Mouse (Mus musculus) intestine, embryonic 16.5 days (tissue): ENCODE results near the gene Slc15a1. TPM values are rescaled to one million over a fixed set of nuclear protein-coding genes. Genes with fewer than 3 reads are reported as not detected.
A peak's percentile ranks its signal among the peaks of the same experiment; 100 is the strongest.

ENCODE experiments used
- ATAC-seq: fragments of 200-750 bp; cut with Nextera tagmentation; 2 replicates; pipeline ENCODE4 v1.8.0; 2017; ENCODE audit warnings: moderate TSS enrichment, moderate library complexity
- H3K27ac ChIP-seq: fragments of 300-500 bp; sonication (generic); 2 replicates; pipeline ENCODE4 v1.5.1; 2014; ENCODE audit warnings: mild to moderate bottlenecking, low read length
- H3K27me3 ChIP-seq: fragments of 300-500 bp; sonication (generic); replicated peaks from 2 replicates; pipeline ENCODE4 v1.6.1; 2014; ENCODE audit warnings: low read length, control low read depth, mixed read lengths; ENCODE audit not compliant: control insufficient read depth, insufficient read depth
- H3K36me3 ChIP-seq: fragments of 300-500 bp; sonication (generic); 2 replicates; pipeline ENCODE4 v1.6.1; 2014; ENCODE audit warnings: low read length, control low read depth; ENCODE audit not compliant: control insufficient read depth, insufficient read depth
- H3K4me1 ChIP-seq: fragments of 300-500 bp; sonication (generic); 2 replicates; pipeline ENCODE4 v1.6.1; 2014; ENCODE audit warnings: low read length, control low read depth, mixed read lengths; ENCODE audit not compliant: control insufficient read depth, insufficient read depth
- H3K4me2 ChIP-seq: fragments of 300-500 bp; sonication (generic); 2 replicates; pipeline ENCODE4 v1.6.1; 2014; ENCODE audit warnings: low read depth, low read length, control low read depth
- H3K4me3 ChIP-seq: fragments of 300-500 bp; sonication (generic); 2 replicates; pipeline ENCODE4 v1.5.1; 2014; ENCODE audit warnings: mild to moderate bottlenecking, low read length
- H3K9ac ChIP-seq: fragments of 300-500 bp; sonication (generic); 2 replicates; pipeline ENCODE4 v1.6.1; 2014; ENCODE audit warnings: low read depth, low read length
- H3K9me3 ChIP-seq: fragments of 300-500 bp; sonication (generic); 2 replicates; pipeline ENCODE4 v1.6.1; 2016; ENCODE audit warnings: low read length, control low read depth; ENCODE audit not compliant: control insufficient read depth
- WGBS: fragments of 180-500 bp; shearing (Covaris S2); extraction: QIAGEN DNeasy Blood & Tissue Kit; methylation state at CpG from one replicate; pipeline ENCODE4 v1.1.7; 2014; 5-methylcytosine and 5-hydroxymethylcytosine counted together
- polyA plus RNA-seq: library from polyadenylated mRNA; unstranded; fragments of >200 nt; fragmentation: Nextera tagmentation; extraction: Ambion mirVana; gene quantifications from 2 replicates; pipeline ENCODE4 v1.2.1, GENCODE M21; 2015

Gene Slc15a1
- polyA plus RNA-seq, 1 experiment from 2014 or later = 12.6 TPM

- H3K9me3 ChIP-seq = no peaks in the 10 kb centered on the region; the same call in 1 of the 2 replicates
- no peaks in the 10 kb centered on the region for H3K27me3 ChIP-seq
- no peaks in the 10 kb centered on the region for H3K36me3 ChIP-seq
- H3K4me2 ChIP-seq = peak overlapping the region; percentile 72
- peak overlapping the region; percentile 35 for H3K4me3 ChIP-seq
- H3K27ac ChIP-seq = no peak overlapping the region; the same call in 1 of the 2 replicates
- peak; percentile 49 for ATAC-seq
- peaks cover 6% of the 10 kb centered on the region; the same call in 1 of the 2 replicates for H3K4me1 ChIP-seq
- WGBS = 21% methylated on average over 18 of the region's 18 CpGs
- H3K9ac ChIP-seq = peak overlapping the region; percentile 53
These were observed 54.3 kb downstream of the Slc15a1 start for GRCm38 (mm10) chr14:121450504-121451423.

GRCm38 (mm10) chr14:121446951-121447350 lies 58.1 kb downstream of the Slc15a1 start:
- H3K27ac ChIP-seq = no peak overlapping the region
- no peak overlapping the region for H3K9ac ChIP-seq
- no peak overlapping the region for H3K4me2 ChIP-seq
- H3K36me3 ChIP-seq = no peaks in the 10 kb centered on the region
- ATAC-seq = peak; percentile 71
- H3K9me3 ChIP-seq = no peaks in the 10 kb centered on the region
- H3K4me1 ChIP-seq = peaks cover 3% of the 10 kb centered on the region; the same call in 1 of the 2 replicates
- WGBS = 18% methylated on average over 9 of the region's 9 CpGs
- H3K27me3 ChIP-seq = no peaks in the 10 kb centered on the region
- H3K4me3 ChIP-seq = no peak overlapping the region

- ATAC-seq = peak; percentile 84
- H3K4me1 ChIP-seq = no peaks in the 10 kb centered on the region
- WGBS = 13% methylated on average over 8 of the region's 8 CpGs
These were observed 59.9 kb downstream of the Slc15a1 start for GRCm38 (mm10) chr14:121445194-121445593.

GRCm38 (mm10) chr14:121440807-121441206 lies 64.2 kb downstream of the Slc15a1 start:
- no peak for ATAC-seq
- no peak overlapping the region for H3K4me3 ChIP-seq
- no peaks in the 10 kb centered on the region for H3K36me3 ChIP-seq
- no peak overlapping the region for H3K9ac ChIP-seq
- H3K27ac ChIP-seq = no peak overlapping the region
- WGBS = 92% methylated on average over 6 of the region's 6 CpGs
- H3K4me1 ChIP-seq = 0 out of 2 replicates have a peak, but pooled peaks cover 6% of the 10 kb centered on the region
- no peak overlapping the region for H3K4me2 ChIP-seq
- H3K9me3 ChIP-seq = no peaks in the 10 kb centered on the region
- no peaks in the 10 kb centered on the region for H3K27me3 ChIP-seq

More at GRCm38 (mm10) chr14:121445194-121445593, 59.9 kb downstream of the Slc15a1 start:
- Histone ChIP-seq H3K9me3 (no peaks in the 10 kb centered on the region), H3K27me3 (no peaks in the 10 kb centered on the region), H3K9ac (no peak overlapping the region), H3K27ac (no peak overlapping the region), H3K4me3 (no peak overlapping the region), H3K36me3 (no peaks in the 10 kb centered on the region), H3K4me2 (no peak overlapping the region)

- Histone ChIP-seq H3K9me3 (no peaks in the 10 kb centered on the region), H3K27ac (no peak overlapping the region), H3K36me3 (no peaks in the 10 kb centered on the region), H3K4me3 (no peak overlapping the region), H3K27me3 (no peaks in the 10 kb centered on the region), H3K9ac (no peak overlapping the region), H3K4me1 (0 out of 2 replicates have a peak, but pooled peaks cover 6% of the 10 kb centered on the region), H3K4me2 (no peak overlapping the region)
- WGBS = 61% methylated on average over 6 of the region's 6 CpGs
- peak; percentile 46; the same call in 1 of the 2 replicates for ATAC-seq
These were observed 68.0 kb downstream of the Slc15a1 start for GRCm38 (mm10) chr14:121437026-121437425.

GRCm38 (mm10) chr14:121436455-121436854 lies 68.6 kb downstream of the Slc15a1 start:
- H3K4me1 ChIP-seq = 0 out of 2 replicates have a peak, but pooled peaks cover 6% of the 10 kb centered on the region
- H3K9me3 ChIP-seq = no peaks in the 10 kb centered on the region
- no peak for ATAC-seq
- H3K27me3 ChIP-seq = no peaks in the 10 kb centered on the region
- no peak overlapping the region for H3K4me3 ChIP-seq
- H3K36me3 ChIP-seq = no peaks in the 10 kb centered on the region
- no peak overlapping the region for H3K27ac ChIP-seq
- H3K4me2 ChIP-seq = no peak overlapping the region
- H3K9ac ChIP-seq = no peak overlapping the region
- WGBS = 84% methylated on average over 3 of the region's 3 CpGs

- Histone ChIP-seq H3K4me2 (no peak overlapping the region), H3K9me3 (no peaks in the 10 kb centered on the region), H3K4me3 (no peak overlapping the region), H3K36me3 (no peaks in the 10 kb centered on the region), H3K4me1 (0 out of 2 replicates have a peak, but pooled peaks cover 6% of the 10 kb centered on the region), H3K9ac (no peak overlapping the region), H3K27ac (no peak overlapping the region), H3K27me3 (no peaks in the 10 kb centered on the region)
- ATAC-seq = peak; percentile 74
- WGBS = 44% methylated on average over 6 of the region's 6 CpGs
These were observed 69.3 kb downstream of the Slc15a1 start for GRCm38 (mm10) chr14:121435794-121436193.

GRCm38 (mm10) chr14:121431261-121431660 lies 73.8 kb downstream of the Slc15a1 start:
- WGBS = 82% methylated on average over 7 of the region's 7 CpGs
- H3K27ac ChIP-seq = no peak overlapping the region
- H3K27me3 ChIP-seq = no peaks in the 10 kb centered on the region
- no peaks in the 10 kb centered on the region for H3K4me1 ChIP-seq
- no peak for ATAC-seq
- H3K4me3 ChIP-seq = no peak overlapping the region
- no peaks in the 10 kb centered on the region for H3K36me3 ChIP-seq
- no peak overlapping the region for H3K4me2 ChIP-seq
- no peaks in the 10 kb centered on the region for H3K9me3 ChIP-seq
- H3K9ac ChIP-seq = no peak overlapping the region

- H3K4me1 ChIP-seq = no peaks in the 10 kb centered on the region
These were observed 75.1 kb downstream of the Slc15a1 start for GRCm38 (mm10) chr14:121429854-121430535.

More at GRCm38 (mm10) chr14:121429854-121430535, 75.1 kb downstream of the Slc15a1 start:
- Histone ChIP-seq H3K4me2 (no peak overlapping the region), H3K36me3 (no peaks in the 10 kb centered on the region), H3K4me3 (no peak overlapping the region), H3K9me3 (no peaks in the 10 kb centered on the region), H3K27me3 (no peaks in the 10 kb centered on the region), H3K27ac (no peak overlapping the region), H3K9ac (no peak overlapping the region)
- 79% methylated on average over 17 of the region's 17 CpGs for WGBS
- no peak for ATAC-seq
